16 mouse cellular contexts compared by ENCODE assay signal in the genomic region with DNA sequence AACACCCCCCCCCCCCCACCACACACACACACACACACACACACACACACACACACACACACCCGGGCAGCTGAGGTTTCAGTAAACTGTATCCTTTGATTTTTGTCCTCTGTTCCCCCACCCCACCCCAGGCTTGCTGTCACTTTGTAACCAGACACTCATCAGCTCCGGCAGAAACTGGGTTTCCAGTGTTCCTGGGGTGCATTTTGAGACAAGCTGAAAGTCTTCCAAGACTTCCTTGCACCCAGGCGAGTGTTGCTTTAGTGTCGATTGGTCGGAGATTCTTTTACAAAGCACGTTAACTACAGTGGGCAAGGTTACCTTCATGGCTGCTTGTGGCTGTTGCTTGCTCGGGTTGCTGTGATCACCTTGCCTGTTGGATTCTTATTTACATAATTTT.
A peak's percentile ranks its signal among the peaks of the same experiment; 100 is the strongest.
DNase-seq lines count a peak whose midpoint lies in the region; ATAC-seq and TF ChIP-seq lines count a peak whose summit lies in the region.
"Had no signal": no experiment of that assay in that cellular context is flagged by ENCODE, and none has a peak within 500 bp of the region (broad histone marks: within the 10 kb centered on the region; RNA-seq: fewer than 3 reads in every experiment).

No protein-coding gene starts in this region.

- no peak for TF ChIP-seq EP300 in stomach, postnatal 0 days (optimal IDR thresholded peaks at IDR 0.05)

- H3K36me3 ChIP-seq in heart, embryonic 16.5 days (ENCODE audit: control insufficient read depth, insufficient read depth): no peaks in the 10 kb centered on the region
- H3K36me3 ChIP-seq in lung, embryonic 14.5 days (ENCODE audit: insufficient read depth): no peaks in the 10 kb centered on the region
- no peaks in the 10 kb centered on the region for H3K36me3 ChIP-seq in embryonic facial prominence, embryonic 12.5 days
- H3K36me3 ChIP-seq in myocyte (ENCODE audit: control insufficient read depth, insufficient read depth): no peaks in the 10 kb centered on the region
- H3K36me3 ChIP-seq in stomach, postnatal 0 days (ENCODE audit: control insufficient read depth, insufficient read depth, low read length): no peaks in the 10 kb centered on the region
- H3K36me3 ChIP-seq: liver, embryonic 13.5 days had no signal

- no peaks in the 10 kb centered on the region for H3K27me3 ChIP-seq in heart, embryonic 16.5 days (ENCODE audit: control insufficient read depth, insufficient read depth, low read length)
- H3K27me3 ChIP-seq in lung, embryonic 14.5 days (ENCODE audit: insufficient read depth, low read length): no peaks in the 10 kb centered on the region
- H3K27me3 ChIP-seq in embryonic facial prominence, embryonic 12.5 days: no peaks in the 10 kb centered on the region
- no peaks in the 10 kb centered on the region for H3K27me3 ChIP-seq in myocyte (ENCODE audit: control insufficient read depth, insufficient read depth, insufficient read length)
- no peaks in the 10 kb centered on the region for H3K27me3 ChIP-seq in stomach, postnatal 0 days (ENCODE audit: control insufficient read depth, insufficient read depth, low read length)
- H3K27me3 ChIP-seq: liver, embryonic 13.5 days had no signal

- no peak overlapping the region for H3ac ChIP-seq in myocyte (ENCODE audit: control insufficient read depth, insufficient read length)

- no peak for ATAC-seq in heart, embryonic 16.5 days (replicated peaks; ENCODE audit: extremely low read depth, insufficient read depth, low FRiP score)
- 0 out of 2 replicates have a peak, but pooled peaks have one; percentile 17 for ATAC-seq in lung, embryonic 14.5 days (ENCODE audit: insufficient read depth)
- ATAC-seq in embryonic facial prominence, embryonic 12.5 days (ENCODE audit: insufficient number of reproducible peaks, insufficient read depth, low FRiP score, low TSS enrichment): peak; percentile 57; the same call in 1 of the 2 replicates
- no peak for ATAC-seq in stomach, postnatal 0 days (ENCODE audit: low FRiP score, low TSS enrichment)
- ATAC-seq: CD4-positive, CD25-positive, alpha-beta regulatory T cell, adult 4 months; inflammation-experienced regulatory T-cells, adult 6 months had no signal

- H3K27ac ChIP-seq in heart, embryonic 16.5 days (ENCODE audit: low read length): 0 out of 2 replicates have a peak overlapping the region, but pooled peaks have one; percentile 30
- no peak overlapping the region for H3K27ac ChIP-seq in lung, embryonic 14.5 days (ENCODE audit: low read depth)
- H3K27ac ChIP-seq in embryonic facial prominence, embryonic 12.5 days: peak overlapping the region; percentile 46; the same call in 1 of the 2 replicates
- H3K27ac ChIP-seq in stomach, postnatal 0 days (replicated peaks): no peak overlapping the region
- H3K27ac ChIP-seq: layer of hippocampus, adult 2 months; liver, embryonic 13.5 days; macrophage had no signal

- no peak for TF ChIP-seq POLR2A in myocyte (IDR thresholded peaks at IDR 0.05; ENCODE audit: insufficient read length, low read depth)

- no peak for DNase-seq in heart, postnatal 10 days
- peak; percentile 26 for DNase-seq in lung, embryonic 14.5 days
- DNase-seq in lung, postnatal 36 days: no peak
- DNase-seq in stomach, postnatal 0 days (ENCODE audit: low spot score): no peak
- DNase-seq: cerebellum, adult 18-20 months; liver, embryonic 13.5 days; midbrain, embryonic 14.5 days; right cerebral cortex, postnatal 25 days; thymus, adult 18-20 months had no signal

- no peak overlapping the region for H3K4me3 ChIP-seq in heart, embryonic 16.5 days (ENCODE audit: low read length)
- no peak overlapping the region for H3K4me3 ChIP-seq in lung, embryonic 14.5 days (ENCODE audit: low read depth, low read length)
- no peak overlapping the region for H3K4me3 ChIP-seq in embryonic facial prominence, embryonic 12.5 days
- H3K4me3 ChIP-seq in myocyte: no peak overlapping the region
- no peak overlapping the region for H3K4me3 ChIP-seq in stomach, postnatal 0 days (ENCODE audit: low read depth, low read length)
- H3K4me3 ChIP-seq: layer of hippocampus, adult 2 months; liver, embryonic 13.5 days had no signal

- H3K4me1 ChIP-seq in heart, embryonic 16.5 days (ENCODE audit: control insufficient read depth, insufficient read depth, low read length): peaks cover 32% of the 10 kb centered on the region
- no peaks in the 10 kb centered on the region for H3K4me1 ChIP-seq in lung, embryonic 14.5 days (ENCODE audit: insufficient read depth)
- peaks cover 46% of the 10 kb centered on the region for H3K4me1 ChIP-seq in embryonic facial prominence, embryonic 12.5 days
- no peaks in the 10 kb centered on the region for H3K4me1 ChIP-seq in stomach, postnatal 0 days (replicated peaks; ENCODE audit: control insufficient read depth, insufficient read depth)
- H3K4me1 ChIP-seq: liver, embryonic 13.5 days had no signal

- intact Hi-C loops in heart, postnatal 10 days (cut with DNase I): no loop called here

- no peaks in the 10 kb centered on the region for H3K9me3 ChIP-seq in heart, embryonic 16.5 days (replicated peaks; ENCODE audit: control insufficient read depth, low read length)
- H3K9me3 ChIP-seq in lung, embryonic 14.5 days (ENCODE audit: low read depth, low read length): no peaks in the 10 kb centered on the region
- no peaks in the 10 kb centered on the region for H3K9me3 ChIP-seq in embryonic facial prominence, embryonic 12.5 days
- no peaks in the 10 kb centered on the region for H3K9me3 ChIP-seq in stomach, postnatal 0 days (ENCODE audit: control insufficient read depth, low read length)
- H3K9me3 ChIP-seq: liver, embryonic 13.5 days had no signal

- H3K4me2 ChIP-seq in heart, embryonic 16.5 days (ENCODE audit: low read depth, low read length): peak overlapping the region; percentile 40; the same call in 1 of the 2 replicates
- no peak overlapping the region for H3K4me2 ChIP-seq in lung, embryonic 14.5 days
- 0 out of 2 replicates have a peak overlapping the region, but pooled peaks have one; percentile 15 for H3K4me2 ChIP-seq in embryonic facial prominence, embryonic 12.5 days (replicated peaks)
- peak overlapping the region; percentile 38 for H3K4me2 ChIP-seq in myocyte (ENCODE audit: low read depth)
- no peak overlapping the region for H3K4me2 ChIP-seq in stomach, postnatal 0 days (replicated peaks; ENCODE audit: low read depth)
- H3K4me2 ChIP-seq: liver, embryonic 13.5 days had no signal

- peak overlapping the region; percentile 8; the same call in 1 of the 2 replicates for H3K9ac ChIP-seq in heart, embryonic 16.5 days (ENCODE audit: low read length)
- H3K9ac ChIP-seq in lung, embryonic 14.5 days: no peak overlapping the region
- H3K9ac ChIP-seq in embryonic facial prominence, embryonic 12.5 days: no peak overlapping the region
- H3K9ac ChIP-seq in stomach, postnatal 0 days (ENCODE audit: low read length): no peak overlapping the region; the same call in 1 of the 2 replicates
- H3K9ac ChIP-seq: liver, embryonic 13.5 days had no signal

- no peak for TF ChIP-seq CTCF in lung, embryonic 14.5 days (IDR thresholded peaks at IDR 0.05; ENCODE audit: low read depth)
- TF ChIP-seq CTCF in stomach, postnatal 0 days (IDR thresholded peaks at IDR 0.05; ENCODE audit: low read depth): no peak

- no peaks in the 10 kb centered on the region for H3K79me2 ChIP-seq in myocyte (ENCODE audit: control insufficient read depth, insufficient read depth)

- WGBS in heart, embryonic 16.5 days: 23% methylated on average over 7 of the region's 7 CpGs
- WGBS in lung, embryonic 14.5 days: 14% methylated on average over 7 of the region's 7 CpGs
- WGBS in embryonic facial prominence, embryonic 12.5 days: 18% methylated on average over 7 of the region's 7 CpGs
- WGBS in stomach, postnatal 0 days: 41% methylated on average over 7 of the region's 7 CpGs

TF ChIP-seq in myocyte, 11 proteins besides CTCF, POLR2A, EP300 and RAD21:
- TF ChIP-seq REST (IDR thresholded peaks at IDR 0.05; ENCODE audit: insufficient read depth, insufficient read length): no peak
- no peak for TF ChIP-seq SRF (IDR thresholded peaks at IDR 0.05; ENCODE audit: control insufficient read depth, insufficient read length, low read depth)
- TF ChIP-seq USF1 (IDR thresholded peaks at IDR 0.05; ENCODE audit: low read depth): no peak
- no peak for TF ChIP-seq MYOD1 (IDR thresholded peaks at IDR 0.05; ENCODE audit: control insufficient read depth in 1 of 3, insufficient read length in 2 of 3, low read depth in 2 of 3)
- TF ChIP-seq MAX (IDR thresholded peaks at IDR 0.05; ENCODE audit: low read depth): no peak
- TF ChIP-seq TCF3 (IDR thresholded peaks at IDR 0.05; ENCODE audit: insufficient read length, low read depth): no peak
- TF ChIP-seq POLR2AphosphoS2 (IDR thresholded peaks at IDR 0.05; ENCODE audit: insufficient read length, low read depth): no peak
- no peak for TF ChIP-seq TCF12 (IDR thresholded peaks at IDR 0.05; ENCODE audit: insufficient read depth, poor library complexity, severe bottlenecking)
- no peak for TF ChIP-seq MYOG (IDR thresholded peaks at IDR 0.05; ENCODE audit: control insufficient read depth in 1 of 3, insufficient read depth in 1 of 3, insufficient read length in 2 of 3, low read depth in 2 of 3)
- no peak for TF ChIP-seq CEBPB (IDR thresholded peaks at IDR 0.05; ENCODE audit: insufficient read depth, poor library complexity, severe bottlenecking)
- TF ChIP-seq E2F4 (IDR thresholded peaks at IDR 0.05; ENCODE audit: insufficient read depth): no peak

Comparison
In these comparisons a context has a peak if more than half of its experiments do, and no peak if none do; other contexts are left out.
1. ATAC-seq: peak in lung, embryonic 14.5 days (single experiment) and embryonic facial prominence, embryonic 12.5 days (single experiment); none in heart, embryonic 16.5 days (single experiment) and stomach, postnatal 0 days (single experiment).
2. H3K27ac ChIP-seq: peak in heart, embryonic 16.5 days (single experiment) and embryonic facial prominence, embryonic 12.5 days (single experiment); none in lung, embryonic 14.5 days (single experiment) and stomach, postnatal 0 days (single experiment).
3. H3K4me2 ChIP-seq: peak in heart, embryonic 16.5 days (single experiment), embryonic facial prominence, embryonic 12.5 days (single experiment) and myocyte (single experiment); none in lung, embryonic 14.5 days (single experiment) and stomach, postnatal 0 days (single experiment).